Mouse (Mus musculus) cortical plate, adult 2 months (tissue): Measurements from ENCODE around the gene Nrxn1. TPM values are rescaled to one million over a fixed set of nuclear protein-coding genes. Genes with fewer than 3 reads are reported as not detected.
A peak's percentile ranks its signal among the peaks of the same experiment; 100 is the strongest.

Source experiments
- H3K27ac ChIP-seq: fragments of 200-500 bp; 2 replicates; pipeline ENCODE4 v1.5.1; 2012; ENCODE audit warnings: low read length, control low read depth, inconsistent platforms; ENCODE audit not compliant: insufficient read depth
- H3K4me1 ChIP-seq: fragments of 200-500 bp; 2 replicates; pipeline ENCODE4 v1.6.1; 2011; ENCODE audit warnings: low read length; ENCODE audit not compliant: control insufficient read depth, insufficient read depth
- H3K4me3 ChIP-seq: fragments of 200-500 bp; 2 replicates; pipeline ENCODE4 v1.5.1; 2011; ENCODE audit warnings: mild to moderate bottlenecking, low read length, control low read depth; ENCODE audit not compliant: insufficient read depth
- CTCF ChIP-seq: fragments of 200-500 bp; IDR thresholded peaks from 2 replicates; pipeline ENCODE4 v1.5.1; 2011; ENCODE audit warnings: mild to moderate bottlenecking, control low read depth, low read length; ENCODE audit not compliant: insufficient read depth; ENCODE audit errors: extremely low read depth
- POLR2A ChIP-seq: fragments of 200-500 bp; IDR thresholded peaks from 2 replicates; pipeline ENCODE4 v1.6.1; 2011; ENCODE audit warnings: mild to moderate bottlenecking, low read length, control low read depth; ENCODE audit not compliant: insufficient read depth; ENCODE audit errors: extremely low read depth
- polyA plus RNA-seq: library from polyadenylated mRNA; depleted of rRNA; stranded (reverse); fragments of >200 nt; gene quantifications from 2 replicates; pipeline ENCODE4 v1.2.3, GENCODE M21; 2012

The Nrxn1 gene
- polyA plus RNA-seq, 1 experiment = 244 TPM

- no peak for TF ChIP-seq CTCF
- Histone ChIP-seq H3K4me3 (no peak overlapping the region), H3K4me1 (no peaks in the 10 kb centered on the region), H3K27ac (no peak overlapping the region)
These were observed 304.8 kb downstream of the Nrxn1 start for GRCm38 (mm10) chr17:90788040-90788439.

- no peak for TF ChIP-seq POLR2A
- TF ChIP-seq CTCF = no peak
- no peaks in the 10 kb centered on the region for H3K4me1 ChIP-seq
- no peak overlapping the region for H3K27ac ChIP-seq
- no peak overlapping the region for H3K4me3 ChIP-seq
These were observed 305.6 kb downstream of the Nrxn1 start for GRCm38 (mm10) chr17:90787121-90787788.

- no peak overlapping the region for H3K4me3 ChIP-seq
- no peaks in the 10 kb centered on the region; the same call in 1 of the 2 replicates for H3K4me1 ChIP-seq
- TF ChIP-seq CTCF = no peak
- TF ChIP-seq POLR2A = no peak
- H3K27ac ChIP-seq = no peak overlapping the region
These were observed 312.4 kb downstream of the Nrxn1 start for GRCm38 (mm10) chr17:90780481-90780880.

GRCm38 (mm10) chr17:90775397-90775796 is 317.5 kb downstream of the Nrxn1 start:
- H3K27ac ChIP-seq = no peak overlapping the region
- TF ChIP-seq POLR2A (no peak), CTCF (no peak)

GRCm38 (mm10) chr17:90773233-90773632 is 319.6 kb downstream of the Nrxn1 start:
- no peak overlapping the region for H3K27ac ChIP-seq
- TF ChIP-seq CTCF (peak; percentile 12; the same call in 1 of the 2 replicates), POLR2A (no peak)
- H3K4me3 ChIP-seq = no peak overlapping the region
- no peaks in the 10 kb centered on the region; the same call in 1 of the 2 replicates for H3K4me1 ChIP-seq

More at GRCm38 (mm10) chr17:90775397-90775796, 317.5 kb downstream of the Nrxn1 start:
- no peak overlapping the region for H3K4me3 ChIP-seq
- H3K4me1 ChIP-seq = no peaks in the 10 kb centered on the region; the same call in 1 of the 2 replicates

- H3K27ac ChIP-seq = no peak overlapping the region
- no peak overlapping the region for H3K4me3 ChIP-seq
- TF ChIP-seq POLR2A = no peak
- no peak for TF ChIP-seq CTCF
- H3K4me1 ChIP-seq = no peaks in the 10 kb centered on the region; the same call in 1 of the 2 replicates
These were observed 324.7 kb downstream of the Nrxn1 start for GRCm38 (mm10) chr17:90768216-90768615.

- H3K4me1 ChIP-seq = no peaks in the 10 kb centered on the region
- TF ChIP-seq CTCF = no peak
- TF ChIP-seq POLR2A = no peak
- no peak overlapping the region for H3K27ac ChIP-seq
- H3K4me3 ChIP-seq = no peak overlapping the region
These were observed 365.7 kb downstream of the Nrxn1 start for GRCm38 (mm10) chr17:90727124-90727523.

- TF ChIP-seq CTCF (no peak), POLR2A (no peak)
- H3K27ac ChIP-seq = 0 out of 2 replicates have a peak overlapping the region, but pooled peaks have one; percentile 30
- no peak overlapping the region for H3K4me3 ChIP-seq
- peaks cover 3% of the 10 kb centered on the region; the same call in 1 of the 2 replicates for H3K4me1 ChIP-seq
These were observed 388.1 kb downstream of the Nrxn1 start for GRCm38 (mm10) chr17:90704773-90705172.

- peaks cover 3% of the 10 kb centered on the region; the same call in 1 of the 2 replicates for H3K4me1 ChIP-seq
- H3K27ac ChIP-seq = 0 out of 2 replicates have a peak overlapping the region, but pooled peaks have one; percentile 13
- TF ChIP-seq POLR2A = no peak
- no peak for TF ChIP-seq CTCF
- H3K4me3 ChIP-seq = no peak overlapping the region
These were observed 390.2 kb downstream of the Nrxn1 start for GRCm38 (mm10) chr17:90702626-90703025.
